32 mouse cellular contexts compared by ENCODE assay signal in genomic region chr11:97492836-97493235, GRCm38 (mm10). TPM values are rescaled to one million over a fixed set of nuclear protein-coding genes. Genes with fewer than 3 reads are reported as not detected.
"Had no signal": no experiment of that assay in that cellular context is flagged by ENCODE, and none has a peak within 500 bp of the region (broad histone marks: within the 10 kb centered on the region; RNA-seq: fewer than 3 reads in every experiment).

No protein-coding gene starts in this region.

- H3K27me3 ChIP-seq: heart, embryonic 15.5 days; intestine, embryonic 15.5 days had no signal

- H3K27ac ChIP-seq: heart, adult 2 months; heart, embryonic 10.5 days; heart, embryonic 13.5 days; heart, embryonic 15.5 days; hindbrain, embryonic 10.5 days; hindbrain, embryonic 12.5 days; hindbrain, embryonic 13.5 days; hindbrain, embryonic 14.5 days; hindbrain, embryonic 15.5 days; hindbrain, postnatal 0 days; intestine, embryonic 15.5 days; kidney, postnatal 0 days; layer of hippocampus, adult 2 months; left cerebral cortex, adult 2 months had no signal

- H3K4me2 ChIP-seq: heart, embryonic 11.5 days; heart, embryonic 12.5 days; heart, embryonic 13.5 days; heart, embryonic 15.5 days; hindbrain, embryonic 12.5 days; hindbrain, embryonic 13.5 days; hindbrain, embryonic 14.5 days; hindbrain, embryonic 15.5 days; intestine, embryonic 15.5 days had no signal

- H3K9ac ChIP-seq: heart, embryonic 12.5 days; heart, embryonic 13.5 days; heart, embryonic 15.5 days; hindbrain, embryonic 12.5 days; hindbrain, embryonic 13.5 days; hindbrain, embryonic 14.5 days; hindbrain, embryonic 15.5 days; intestine, embryonic 15.5 days had no signal

- H3K9me3 ChIP-seq: heart, embryonic 10.5 days; heart, embryonic 15.5 days; hindbrain, embryonic 10.5 days; hindbrain, embryonic 12.5 days; hindbrain, embryonic 13.5 days; hindbrain, embryonic 15.5 days; intestine, embryonic 15.5 days had no signal

- ATAC-seq: hindbrain, embryonic 16.5 days; hindbrain, postnatal 0 days; inflammation-experienced regulatory T-cells, adult 6 months; intestine, embryonic 15.5 days; intestine, embryonic 16.5 days; intestine, postnatal 0 days had no signal

- H3K4me1 ChIP-seq: heart, embryonic 12.5 days; heart, embryonic 13.5 days; heart, embryonic 15.5 days; hindbrain, embryonic 12.5 days; hindbrain, embryonic 15.5 days had no signal

- H3K4me3 ChIP-seq: heart, adult 2 months; heart, embryonic 10.5 days; heart, embryonic 12.5 days; heart, embryonic 13.5 days; heart, embryonic 15.5 days; hindbrain, embryonic 10.5 days; hindbrain, embryonic 12.5 days; hindbrain, embryonic 13.5 days; hindbrain, embryonic 15.5 days; intestine, embryonic 15.5 days; layer of hippocampus, adult 2 months; left cerebral cortex, adult 2 months had no signal

- DNase-seq: heart, adult 18-20 months; heart, adult 2 months; heart, postnatal 10 days; heart, postnatal 14 days; heart, postnatal 36 days; heart, postnatal 4 days; kidney, postnatal 10 days; kidney, postnatal 14 days; kidney, postnatal 4 days; layer of hippocampus, adult 9-11 months; layer of hippocampus, postnatal 36 days had no signal

RNA-seq across cellular contexts. Expression of gene 4933428G20Rik, which starts 7.3 kb away (rescaled TPM):
- polyA plus RNA-seq: heart, adult 2 months; heart, embryonic 14.5 days; inflammation-experienced regulatory T-cells, adult 6 months; large intestine, adult 2 months had no signal
